Mouse (Mus musculus): ENCODE data around the gene Gm12184. TPM values are rescaled to one million over a fixed set of nuclear protein-coding genes. Genes with fewer than 3 reads are reported as not detected.

Gm12184 gene
- polyA plus RNA-seq, 1 experiment from 2014 or later: 2.6 TPM

Other genes starting within 250 kb of the Gm12184 start
- gene Rack1, start 26.3 kb downstream of the Gm12184 start, polyA plus RNA-seq (2015; fragmentation: Nextera tagmentation; extraction: Ambion mirVana): 657 and 669 TPM in 2 replicates
- gene Trim41, start 9.3 kb downstream of the Gm12184 start, polyA plus RNA-seq (2015; fragmentation: Nextera tagmentation; extraction: Ambion mirVana): 6.4 and 6.6 TPM in 2 replicates
- 0.51 and 1.2 TPM in 2 replicates for gene Trim7, start 515 bp downstream of the Gm12184 start, polyA plus RNA-seq (2015; fragmentation: Nextera tagmentation; extraction: Ambion mirVana)
- gene Irgm1, start 45.0 kb upstream of the Gm12184 start, polyA plus RNA-seq (2015; fragmentation: Nextera tagmentation; extraction: Ambion mirVana): 10.6 and 14.9 TPM in 2 replicates
- gene Gm5431, start 75.6 kb upstream of the Gm12184 start, polyA plus RNA-seq (2015; fragmentation: Nextera tagmentation; extraction: Ambion mirVana): 0.18 and 0.24 TPM in 2 replicates
- gene Psme2b, start 119.5 kb upstream of the Gm12184 start, polyA plus RNA-seq (2015; fragmentation: Nextera tagmentation; extraction: Ambion mirVana): 3.5 and 6.6 TPM in 2 replicates
- gene Olfr56, start 152.2 kb upstream of the Gm12184 start, polyA plus RNA-seq (2015; fragmentation: Nextera tagmentation; extraction: Ambion mirVana): not detected in 2 replicates
- gene 9930111J21Rik1, start 152.7 kb upstream of the Gm12184 start, polyA plus RNA-seq (2015; fragmentation: Nextera tagmentation; extraction: Ambion mirVana): 0.85 and 1.5 TPM in 2 replicates
- 0.06 TPM in 1 of 2 replicates, not detected in the other for gene Gm12185, start 165.6 kb upstream of the Gm12184 start, polyA plus RNA-seq (2015; fragmentation: Nextera tagmentation; extraction: Ambion mirVana)
- 0.53 and 1.5 TPM in 2 replicates for gene Tgtp1, start 167.5 kb upstream of the Gm12184 start, polyA plus RNA-seq (2015; fragmentation: Nextera tagmentation; extraction: Ambion mirVana)
- 0.78 TPM in 2 replicates for gene 9930111J21Rik2, start 224.6 kb upstream of the Gm12184 start, polyA plus RNA-seq (2015; fragmentation: Nextera tagmentation; extraction: Ambion mirVana)
- 0.69 and 2.4 TPM in 2 replicates for gene Tgtp2, start 237.6 kb upstream of the Gm12184 start, polyA plus RNA-seq (2015; fragmentation: Nextera tagmentation; extraction: Ambion mirVana)
- gene Ifi47, start 249.9 kb upstream of the Gm12184 start, polyA plus RNA-seq (2015; fragmentation: Nextera tagmentation; extraction: Ambion mirVana): 2.5 and 3.6 TPM in 2 replicates

Measured in lung, embryonic 16.5 days (tissue).